Mouse (Mus musculus): ENCODE measurements at regions not wholly inside any gene's neighbourhood (a gene's known extent, or its start where the extent isn't known, plus 50 kb on each side); places are given as distances from the start of the nearest gene placed in this dataset.
A peak's percentile ranks its signal among the peaks of the same experiment; 100 is the strongest.

DNA sequence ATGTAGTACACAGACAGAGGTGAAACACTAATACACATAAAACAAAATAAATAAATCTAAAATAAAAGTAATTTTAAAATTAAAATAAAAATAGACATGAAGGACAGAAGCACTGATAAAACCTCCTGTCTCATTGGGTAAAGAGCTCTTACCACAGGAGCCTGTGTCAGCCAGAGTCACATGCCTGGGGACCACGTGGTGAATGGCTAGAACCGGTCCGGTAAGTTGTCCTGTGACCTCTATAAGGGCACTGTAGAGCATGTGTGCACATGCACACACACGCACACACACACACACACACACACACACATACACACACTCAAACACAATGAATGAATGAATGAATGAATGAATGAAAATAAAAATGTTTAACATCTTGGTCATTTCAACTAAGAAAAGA, 89.8 kb upstream of the Slc45a1 start:
- H3K4me3 ChIP-seq = no peak overlapping the region
- no peaks in the 10 kb centered on the region for H3K9me3 ChIP-seq
- WGBS = 86% methylated on average over 4 of the region's 4 CpGs
- H3K36me3 ChIP-seq (replicated peaks) = no peaks in the 10 kb centered on the region
- peaks cover 10% of the 10 kb centered on the region; the same call in 1 of the 2 replicates for H3K4me1 ChIP-seq
- no peaks in the 10 kb centered on the region for H3K27me3 ChIP-seq (replicated peaks)
- no peak overlapping the region for H3K4me2 ChIP-seq
- ATAC-seq (replicated peaks) = no peak
- no peak overlapping the region for H3K27ac ChIP-seq
- no peak overlapping the region for H3K9ac ChIP-seq

GRCm38 (mm10) chr4:150740167-150740566, 88.2 kb upstream of the Slc45a1 start:
- Histone ChIP-seq H3K4me2 (no peak overlapping the region), H3K27ac (no peak overlapping the region), H3K9ac (no peak overlapping the region), H3K4me1 (no peaks in the 10 kb centered on the region), H3K9me3 (no peaks in the 10 kb centered on the region), H3K36me3 (replicated peaks) (no peaks in the 10 kb centered on the region), H3K27me3 (replicated peaks) (no peaks in the 10 kb centered on the region), H3K4me3 (no peak overlapping the region)
- WGBS = 47% methylated on average over 8 of the region's 8 CpGs
- ATAC-seq (replicated peaks) = peak; percentile 37; the same call in 1 of the 2 replicates

- no peak overlapping the region for H3K27ac ChIP-seq
- H3K4me1 ChIP-seq = no peaks in the 10 kb centered on the region
- no peaks in the 10 kb centered on the region for H3K36me3 ChIP-seq (replicated peaks)
- H3K4me2 ChIP-seq = no peak overlapping the region
- no peaks in the 10 kb centered on the region for H3K27me3 ChIP-seq (replicated peaks)
- H3K9me3 ChIP-seq = no peaks in the 10 kb centered on the region
- 78% methylated on average over 9 of the region's 9 CpGs for WGBS
- no peak for ATAC-seq (replicated peaks)
- H3K4me3 ChIP-seq = no peak overlapping the region
- H3K9ac ChIP-seq = no peak overlapping the region
Observed at GRCm38 (mm10) chr4:150738736-150739135, 86.8 kb upstream of the Slc45a1 start.

- H3K27ac ChIP-seq = peak overlapping the region; percentile 10; the same call in 1 of the 2 replicates
- ATAC-seq (replicated peaks) = 0 out of 2 replicates have a peak, but pooled peaks have one; percentile 6
- WGBS = 4% methylated on average over 12 of the region's 12 CpGs
Observed at GRCm38 (mm10) chr4:150730061-150730812, 78.3 kb upstream of the Slc45a1 start.

DNA sequence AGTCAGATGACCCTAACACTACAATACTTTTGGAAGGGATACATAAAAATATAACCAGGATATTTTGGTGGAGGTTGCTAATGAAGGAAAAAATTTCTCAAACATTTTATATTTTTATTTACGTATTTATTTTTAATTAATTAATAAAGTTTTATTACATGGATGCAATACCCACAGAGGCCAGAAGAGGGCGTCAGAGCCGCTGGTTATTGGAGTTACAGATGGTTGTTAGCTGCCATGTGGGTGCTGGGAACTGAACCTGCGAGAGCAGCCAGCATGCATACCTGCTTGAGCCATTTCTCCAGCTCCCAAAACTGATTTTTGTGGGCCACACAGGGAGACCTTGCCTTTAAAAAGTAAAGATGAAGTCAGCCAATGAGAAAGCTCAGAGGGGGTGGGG, 74.6 kb upstream of the Slc45a1 start:
- Histone ChIP-seq H3K9me3 (no peaks in the 10 kb centered on the region), H3K36me3 (replicated peaks) (no peaks in the 10 kb centered on the region), H3K9ac (no peak overlapping the region), H3K27ac (no peak overlapping the region), H3K4me1 (peaks cover 12% of the 10 kb centered on the region), H3K4me2 (no peak overlapping the region), H3K27me3 (replicated peaks) (no peaks in the 10 kb centered on the region), H3K4me3 (no peak overlapping the region)
- 70% methylated on average over 4 of the region's 4 CpGs for WGBS
- ATAC-seq (replicated peaks) = no peak

More at GRCm38 (mm10) chr4:150730061-150730812, 78.3 kb upstream of the Slc45a1 start:
- Histone ChIP-seq H3K9me3 (no peaks in the 10 kb centered on the region), H3K36me3 (replicated peaks) (no peaks in the 10 kb centered on the region), H3K9ac (no peak overlapping the region), H3K27me3 (replicated peaks) (no peaks in the 10 kb centered on the region), H3K4me3 (no peak overlapping the region), H3K4me1 (peaks cover 9% of the 10 kb centered on the region), H3K4me2 (peak overlapping the region; percentile 18; the same call in 1 of the 2 replicates)

GRCm38 (mm10) chr4:150726136-150726480, 74.1 kb upstream of the Slc45a1 start:
- no peak overlapping the region for H3K4me2 ChIP-seq
- H3K9ac ChIP-seq = no peak overlapping the region
- no peak for ATAC-seq (replicated peaks)
- no peaks in the 10 kb centered on the region for H3K9me3 ChIP-seq
- H3K27ac ChIP-seq = no peak overlapping the region
- H3K27me3 ChIP-seq (replicated peaks) = no peaks in the 10 kb centered on the region
- no peak overlapping the region for H3K4me3 ChIP-seq
- peaks cover 12% of the 10 kb centered on the region for H3K4me1 ChIP-seq
- WGBS = 89% methylated on average over 3 of the region's 3 CpGs
- no peaks in the 10 kb centered on the region for H3K36me3 ChIP-seq (replicated peaks)

- no peak overlapping the region for H3K4me2 ChIP-seq
- H3K27ac ChIP-seq = no peak overlapping the region
- no peaks in the 10 kb centered on the region for H3K27me3 ChIP-seq (replicated peaks)
- H3K9ac ChIP-seq = no peak overlapping the region
- ATAC-seq (replicated peaks) = no peak
- H3K4me1 ChIP-seq = peaks cover 12% of the 10 kb centered on the region
- 81% methylated on average over 17 of the region's 17 CpGs for WGBS
- H3K9me3 ChIP-seq = no peaks in the 10 kb centered on the region
- no peak overlapping the region for H3K4me3 ChIP-seq
- no peaks in the 10 kb centered on the region for H3K36me3 ChIP-seq (replicated peaks)
Observed at GRCm38 (mm10) chr4:150725443-150726135, 73.6 kb upstream of the Slc45a1 start.

DNA sequence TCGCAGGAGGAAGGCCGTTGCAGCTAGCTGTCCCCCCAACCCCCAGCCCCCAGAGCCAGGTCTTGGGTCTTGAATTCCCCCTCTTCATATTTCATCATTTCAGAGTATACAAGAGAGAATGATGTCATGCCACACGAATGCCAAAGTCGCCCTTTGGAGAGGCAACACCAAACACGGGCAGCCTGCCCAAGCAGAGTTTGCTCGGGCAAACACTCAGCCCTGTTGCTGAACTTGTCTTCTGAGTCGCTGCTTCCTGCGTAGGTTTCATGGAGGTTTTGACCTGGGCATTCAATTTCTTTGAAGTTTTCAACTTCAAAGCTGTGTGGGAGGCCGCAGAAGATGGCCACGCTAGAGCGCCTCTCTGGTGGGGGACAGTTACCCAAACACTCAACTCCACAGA, 72.8 kb upstream of the Slc45a1 start:
- 87% methylated on average over 11 of the region's 11 CpGs for WGBS
- H3K4me1 ChIP-seq = peaks cover 5% of the 10 kb centered on the region
- no peak for ATAC-seq (replicated peaks)
- no peak overlapping the region for H3K9ac ChIP-seq
- H3K27me3 ChIP-seq (replicated peaks) = no peaks in the 10 kb centered on the region
- H3K27ac ChIP-seq = no peak overlapping the region
- H3K4me2 ChIP-seq = no peak overlapping the region
- H3K4me3 ChIP-seq = no peak overlapping the region
- no peaks in the 10 kb centered on the region for H3K36me3 ChIP-seq (replicated peaks)
- no peaks in the 10 kb centered on the region for H3K9me3 ChIP-seq

GRCm38 (mm10) chr4:150721619-150722283, 69.8 kb upstream of the Slc45a1 start:
- H3K4me2 ChIP-seq = no peak overlapping the region
- H3K9me3 ChIP-seq = no peaks in the 10 kb centered on the region
- H3K27ac ChIP-seq = 0 out of 2 replicates have a peak overlapping the region, but pooled peaks have one; percentile 12
- no peak; the same call in 1 of the 2 replicates for ATAC-seq (replicated peaks)
- H3K9ac ChIP-seq = no peak overlapping the region
- WGBS = 44% methylated on average over 11 of the region's 12 CpGs
- peaks cover 11% of the 10 kb centered on the region; the same call in 1 of the 2 replicates for H3K4me1 ChIP-seq
- no peaks in the 10 kb centered on the region for H3K27me3 ChIP-seq (replicated peaks)
- H3K4me3 ChIP-seq = no peak overlapping the region
- no peaks in the 10 kb centered on the region for H3K36me3 ChIP-seq (replicated peaks)

- Histone ChIP-seq H3K9ac (no peak overlapping the region), H3K4me3 (no peak overlapping the region), H3K36me3 (replicated peaks) (no peaks in the 10 kb centered on the region), H3K4me2 (no peak overlapping the region), H3K27me3 (replicated peaks) (no peaks in the 10 kb centered on the region), H3K27ac (no peak overlapping the region), H3K4me1 (peaks cover 11% of the 10 kb centered on the region; the same call in 1 of the 2 replicates), H3K9me3 (no peaks in the 10 kb centered on the region)
- 75% methylated on average over 7 of the region's 7 CpGs for WGBS
- ATAC-seq (replicated peaks) = no peak
Observed at GRCm38 (mm10) chr4:150717866-150718265, 65.9 kb upstream of the Slc45a1 start.

- no peaks in the 10 kb centered on the region for H3K27me3 ChIP-seq (replicated peaks)
- H3K9me3 ChIP-seq = no peaks in the 10 kb centered on the region
- H3K27ac ChIP-seq = no peak overlapping the region
- ATAC-seq (replicated peaks) = no peak
- no peak overlapping the region for H3K9ac ChIP-seq
- no peak overlapping the region for H3K4me3 ChIP-seq
- no peaks in the 10 kb centered on the region for H3K36me3 ChIP-seq (replicated peaks)
- peaks cover 8% of the 10 kb centered on the region; the same call in 1 of the 2 replicates for H3K4me1 ChIP-seq
- 87% methylated on average over 2 of the region's 2 CpGs for WGBS
- H3K4me2 ChIP-seq = no peak overlapping the region
Observed at GRCm38 (mm10) chr4:150715051-150715450, 63.1 kb upstream of the Slc45a1 start.

DNA sequence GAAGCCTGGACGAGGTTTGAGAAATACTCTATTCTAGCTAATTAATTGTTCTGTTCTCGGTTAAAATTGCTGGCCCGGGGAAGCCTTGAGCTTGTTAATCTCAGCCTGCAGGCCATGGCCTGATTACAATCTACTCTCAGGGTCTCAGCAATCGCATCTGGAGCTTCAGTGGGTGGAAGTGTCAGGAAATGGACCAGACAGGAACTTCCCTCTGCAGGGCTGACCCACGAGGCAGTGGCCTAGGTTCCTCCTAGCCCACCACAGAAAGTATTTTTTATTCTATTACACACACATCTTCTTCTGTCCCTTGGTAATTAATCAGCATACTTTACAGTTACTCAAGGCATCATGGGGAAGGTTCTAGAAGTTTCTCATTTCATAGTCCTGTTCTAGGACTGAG, 61.3 kb upstream of the Slc45a1 start:
- Histone ChIP-seq H3K4me3 (no peak overlapping the region), H3K36me3 (replicated peaks) (no peaks in the 10 kb centered on the region), H3K4me1 (peaks cover 8% of the 10 kb centered on the region; the same call in 1 of the 2 replicates), H3K27ac (no peak overlapping the region), H3K9me3 (no peaks in the 10 kb centered on the region), H3K27me3 (replicated peaks) (no peaks in the 10 kb centered on the region), H3K9ac (no peak overlapping the region), H3K4me2 (no peak overlapping the region)
- no peak for ATAC-seq (replicated peaks)
- WGBS = 51% methylated on average over 5 of the region's 5 CpGs

All from midbrain, embryonic 15.5 days (tissue).